Mouse (Mus musculus): ENCODE results near the gene Rpl34.
A peak's percentile ranks its signal among the peaks of the same experiment; 100 is the strongest.

The Rpl34 gene

GRCm38 (mm10) chr3:130712891-130713290 is 17.3 kb downstream of the Rpl34 start:
- no peak for DNase-seq (ENCODE audit: low spot score)

- no peak for DNase-seq (ENCODE audit: low spot score)
These were observed 20.1 kb downstream of the Rpl34 start for GRCm38 (mm10) chr3:130710103-130710502.

GRCm38 (mm10) chr3:130708967-130709924 is 21.0 kb downstream of the Rpl34 start, which contains the start of gene Ostc:
Gene Ostc, minus strand, starts transcription at chr3:130709444.
- DNase-seq (ENCODE audit: low spot score) = peak; percentile 99

GRCm38 (mm10) chr3:130708529-130708928 is 21.7 kb downstream of the Rpl34 start:
- DNase-seq (ENCODE audit: low spot score) = no peak

- no peak for DNase-seq (ENCODE audit: low spot score)
These were observed 27.9 kb downstream of the Rpl34 start for GRCm38 (mm10) chr3:130702289-130702688.

- DNase-seq (ENCODE audit: low spot score) = no peak
These were observed 32.6 kb downstream of the Rpl34 start for GRCm38 (mm10) chr3:130697622-130698021.

GRCm38 (mm10) chr3:130694705-130695104 is 35.5 kb downstream of the Rpl34 start:
- DNase-seq (ENCODE audit: low spot score) = no peak

GRCm38 (mm10) chr3:130694041-130694593 is 36.1 kb downstream of the Rpl34 start:
- DNase-seq (ENCODE audit: low spot score) = peak; percentile 50

GRCm38 (mm10) chr3:130691596-130692170 is 38.5 kb downstream of the Rpl34 start:
- DNase-seq (ENCODE audit: low spot score) = no peak

- peak; percentile 70 for DNase-seq (ENCODE audit: low spot score)
These were observed 39.2 kb downstream of the Rpl34 start for GRCm38 (mm10) chr3:130690834-130691595.

GRCm38 (mm10) chr3:130689630-130690029 is 40.6 kb downstream of the Rpl34 start:
- peak; percentile 94 for DNase-seq (ENCODE audit: low spot score)

- DNase-seq (ENCODE audit: low spot score) = no peak
These were observed 43.1 kb downstream of the Rpl34 start for GRCm38 (mm10) chr3:130687051-130687450.

- no peak for DNase-seq (ENCODE audit: low spot score)
These were observed 45.2 kb downstream of the Rpl34 start for GRCm38 (mm10) chr3:130685014-130685366.

- DNase-seq (ENCODE audit: low spot score) = no peak
These were observed 45.8 kb downstream of the Rpl34 start for GRCm38 (mm10) chr3:130684276-130685013.

- no peak for DNase-seq (ENCODE audit: low spot score)
These were observed 46.4 kb downstream of the Rpl34 start for GRCm38 (mm10) chr3:130683836-130684235.

- DNase-seq (ENCODE audit: low spot score) = no peak
These were observed 48.0 kb downstream of the Rpl34 start for GRCm38 (mm10) chr3:130682183-130682582.

- no peak for DNase-seq (ENCODE audit: low spot score)
These were observed 49.0 kb downstream of the Rpl34 start for GRCm38 (mm10) chr3:130681226-130681625.

GRCm38 (mm10) chr3:130677671-130678460 is 52.3 kb downstream of the Rpl34 start:
- DNase-seq (ENCODE audit: low spot score) = no peak

Data from embryo, embryonic 10 days (tissue).